Mouse (Mus musculus): ENCODE measurements at regions not wholly inside any gene's neighbourhood (a gene's known extent, or its start where the extent isn't known, plus 50 kb on each side); places are given as distances from the start of the nearest gene placed in this dataset.

DNA sequence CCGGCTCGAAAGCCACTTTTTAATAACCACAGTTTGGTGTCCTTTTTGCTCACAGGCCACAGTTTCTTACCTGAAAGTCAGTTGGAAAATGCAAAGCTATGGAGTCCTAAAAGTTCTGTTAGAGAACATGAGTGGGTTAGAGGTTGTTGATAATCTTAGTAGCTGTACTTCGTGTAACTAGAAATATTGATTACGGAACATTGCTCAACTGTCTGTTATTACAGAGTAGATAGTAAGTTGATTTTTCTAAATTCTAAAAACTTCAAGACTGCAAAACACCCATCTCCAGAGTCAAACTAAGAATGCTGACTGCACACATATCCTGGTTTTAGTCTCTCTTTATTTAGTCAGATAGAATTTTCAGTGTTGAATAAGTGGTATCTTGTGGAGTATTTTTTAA is 111.0 kb downstream of the Slc38a4 start:
- DNase-seq (ENCODE audit: extremely low read depth, low read depth, low spot score): no peak

GRCm38 (mm10) chr15:96942651-96943050 is 113.1 kb downstream of the Slc38a4 start:
- DNase-seq (ENCODE audit: extremely low read depth, low read depth, low spot score): no peak

DNA sequence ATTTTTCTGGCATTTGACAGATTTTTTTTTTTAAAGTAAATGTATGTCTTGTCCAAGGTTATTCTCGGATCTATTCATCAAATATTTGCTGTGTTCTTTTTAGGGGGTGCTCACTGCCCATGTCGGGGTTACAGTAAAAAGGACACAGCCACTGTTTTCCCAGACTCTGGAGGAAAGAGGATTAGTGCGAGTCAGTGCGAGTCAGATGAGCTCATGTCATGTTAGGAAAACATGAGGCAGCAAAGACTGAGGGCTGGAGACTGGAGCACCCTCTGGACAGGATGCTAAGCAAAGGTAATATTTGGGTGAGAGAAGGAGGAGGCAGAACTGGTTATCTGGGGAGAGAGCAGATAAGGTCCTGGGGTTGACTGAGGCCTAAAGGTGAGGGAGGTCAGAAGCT is 117.3 kb downstream of the Slc38a4 start:
- no peak for DNase-seq (ENCODE audit: extremely low read depth, low read depth, low spot score)

GRCm38 (mm10) chr15:96937623-96938022 is 118.1 kb downstream of the Slc38a4 start:
- DNase-seq (ENCODE audit: extremely low read depth, low read depth, low spot score): no peak

DNA sequence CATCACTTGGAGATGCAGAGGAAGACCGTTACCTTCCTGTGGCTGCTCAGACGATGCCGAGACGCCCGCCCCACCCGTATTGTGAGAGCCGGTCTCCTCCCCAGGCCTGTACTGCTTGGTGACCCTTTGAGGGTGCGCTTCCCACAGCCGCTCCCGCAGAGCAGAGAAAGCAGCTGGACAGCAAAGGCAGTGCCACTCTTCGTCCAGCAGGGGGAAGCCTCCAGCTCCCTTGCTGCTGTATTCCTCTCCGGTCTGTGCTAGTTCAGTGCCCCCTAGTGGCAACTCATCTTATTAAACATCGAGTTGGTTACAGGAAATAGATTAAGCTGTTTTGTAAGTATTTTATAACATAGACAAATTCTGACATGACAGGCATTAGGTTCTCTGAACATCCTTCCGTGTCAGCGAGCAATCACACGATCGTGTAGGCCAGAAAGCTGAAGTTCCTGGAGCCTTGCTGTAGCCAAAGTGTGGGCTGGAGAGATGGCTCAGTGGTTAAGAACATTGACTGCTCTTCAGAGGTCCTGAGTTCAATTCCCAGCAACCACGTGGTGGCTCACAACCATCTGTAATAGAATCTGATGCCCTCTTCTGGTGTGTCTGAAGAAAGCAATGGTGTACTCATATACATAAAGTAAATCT is 118.9 kb downstream of the Slc38a4 start:
- no peak for DNase-seq (ENCODE audit: extremely low read depth, low read depth, low spot score)

- no peak for DNase-seq (ENCODE audit: extremely low read depth, low read depth, low spot score)
These were observed 119.5 kb downstream of the Slc38a4 start for GRCm38 (mm10) chr15:96936216-96936615.

DNA sequence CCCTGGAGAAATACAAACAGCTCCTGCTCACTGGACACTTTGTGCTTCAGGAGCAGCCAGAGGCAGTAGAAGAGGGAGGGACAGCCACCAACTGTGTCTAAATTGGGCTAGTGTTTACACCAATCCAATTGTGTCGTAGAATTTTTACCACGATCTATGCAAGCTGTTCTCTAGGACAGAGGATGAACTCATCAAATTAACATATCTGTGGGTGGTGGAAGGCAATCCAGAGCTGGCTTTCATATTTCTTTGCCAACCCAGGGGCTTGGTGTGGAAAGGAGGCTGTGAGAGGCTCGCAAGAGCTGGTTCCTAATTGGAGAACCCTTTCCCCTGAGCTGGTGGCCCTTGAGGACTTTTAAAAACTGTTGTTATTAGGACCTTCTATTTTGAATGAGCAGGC is 122.3 kb downstream of the Slc38a4 start:
- DNase-seq (ENCODE audit: extremely low read depth, low read depth, low spot score): no peak

- DNase-seq (ENCODE audit: extremely low read depth, low read depth, low spot score): no peak
These were observed 125.2 kb downstream of the Slc38a4 start for GRCm38 (mm10) chr15:96930531-96930930.

DNA sequence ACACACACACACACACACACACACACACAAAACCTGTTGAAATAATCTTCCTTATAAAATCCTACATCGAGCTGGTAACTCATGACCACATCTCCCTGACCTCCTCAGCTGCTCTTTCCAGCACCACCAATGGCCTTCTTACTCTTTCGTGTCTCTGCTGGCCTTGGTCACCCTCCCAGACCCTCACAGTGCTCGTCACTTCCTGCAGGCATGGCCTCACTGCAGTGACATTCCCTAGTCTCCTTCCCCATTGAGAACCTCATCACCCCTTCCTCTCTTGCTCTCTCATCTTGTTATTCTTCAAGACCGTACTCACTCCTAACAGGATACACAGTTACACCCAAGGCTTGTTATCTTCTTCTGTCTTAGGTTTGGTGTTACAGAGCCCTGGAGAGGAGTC is 126.0 kb downstream of the Slc38a4 start:
- DNase-seq (ENCODE audit: extremely low read depth, low read depth, low spot score): no peak

DNA sequence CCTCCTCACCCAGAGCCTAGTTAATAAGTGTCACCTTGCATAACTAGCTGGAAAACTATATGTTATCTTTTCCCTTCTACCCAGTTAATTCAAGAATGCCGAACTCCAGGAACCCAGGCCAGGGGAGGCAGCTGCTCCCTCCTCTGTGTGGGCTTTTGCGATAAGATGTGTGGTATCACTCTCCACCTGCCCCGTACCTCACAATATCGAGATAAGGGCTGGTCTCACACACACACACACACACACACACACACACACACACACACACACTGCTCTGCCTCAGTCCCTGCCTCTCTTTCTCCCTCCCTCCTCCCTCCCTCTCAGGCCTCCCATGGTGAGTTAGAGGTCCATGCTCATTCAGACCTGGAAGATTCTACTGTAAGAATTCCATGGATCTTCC is 127.1 kb downstream of the Slc38a4 start:
- DNase-seq (ENCODE audit: extremely low read depth, low read depth, low spot score): no peak

DNA sequence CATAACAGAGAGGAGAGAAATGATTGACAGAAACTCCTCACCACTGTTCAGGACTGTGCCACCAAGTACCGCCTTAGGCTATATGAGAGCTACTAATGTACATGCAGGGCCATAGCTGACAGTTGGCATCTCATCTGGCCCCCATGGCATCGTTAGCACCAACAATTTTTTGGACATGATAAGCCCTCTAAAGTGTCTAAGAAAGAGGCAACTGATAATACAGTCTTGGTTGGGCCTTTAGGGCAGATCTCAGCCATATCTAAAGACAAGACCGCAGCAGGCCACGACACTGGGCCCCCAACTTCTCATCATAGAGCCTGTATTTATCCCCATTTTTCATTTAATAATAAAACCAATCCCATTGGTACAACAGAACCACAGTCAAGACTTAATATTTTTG is 128.1 kb downstream of the Slc38a4 start:
- DNase-seq (ENCODE audit: extremely low read depth, low read depth, low spot score): no peak

DNA sequence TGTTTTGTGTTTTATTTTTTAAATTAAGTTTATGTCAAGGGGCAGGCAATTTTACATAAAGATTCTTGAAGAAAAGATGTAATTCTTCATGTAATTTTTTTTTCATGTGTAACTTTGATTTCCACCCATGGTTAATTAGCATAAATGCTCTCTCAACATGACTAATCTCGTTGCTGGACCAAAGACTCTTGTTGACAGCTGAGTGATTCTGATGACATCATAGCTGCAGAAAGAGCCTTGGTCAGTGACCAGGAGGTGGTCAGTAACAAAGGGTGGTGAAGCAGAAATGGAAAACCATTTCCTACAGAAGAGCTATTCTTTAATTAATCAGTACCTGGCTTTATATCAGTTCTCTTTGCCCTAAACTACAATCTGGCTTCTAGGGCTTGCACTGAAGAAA is 129.1 kb downstream of the Slc38a4 start:
- DNase-seq (ENCODE audit: extremely low read depth, low read depth, low spot score): no peak

DNA sequence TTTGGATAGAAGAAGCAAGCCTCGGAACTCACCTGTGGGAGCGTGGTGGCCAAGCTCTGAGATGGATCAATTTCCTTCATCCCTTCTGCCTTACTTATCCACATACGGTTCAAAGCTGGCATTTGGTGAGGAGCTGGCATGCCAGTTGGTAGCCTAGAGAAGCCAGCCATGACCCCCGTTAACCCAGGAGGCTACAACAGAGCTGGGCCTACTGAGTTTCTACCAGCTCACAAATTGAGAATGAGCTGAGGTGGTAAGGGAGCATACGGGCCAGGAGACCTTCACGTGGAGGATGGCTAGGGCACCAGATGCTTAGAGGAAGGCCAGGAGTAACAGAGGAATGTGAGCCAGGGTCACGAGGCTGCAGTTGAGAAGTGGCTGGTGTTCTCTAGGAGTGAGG is 139.2 kb downstream of the Slc38a4 start:
- no peak for DNase-seq (ENCODE audit: extremely low read depth, low read depth, low spot score)

DNA sequence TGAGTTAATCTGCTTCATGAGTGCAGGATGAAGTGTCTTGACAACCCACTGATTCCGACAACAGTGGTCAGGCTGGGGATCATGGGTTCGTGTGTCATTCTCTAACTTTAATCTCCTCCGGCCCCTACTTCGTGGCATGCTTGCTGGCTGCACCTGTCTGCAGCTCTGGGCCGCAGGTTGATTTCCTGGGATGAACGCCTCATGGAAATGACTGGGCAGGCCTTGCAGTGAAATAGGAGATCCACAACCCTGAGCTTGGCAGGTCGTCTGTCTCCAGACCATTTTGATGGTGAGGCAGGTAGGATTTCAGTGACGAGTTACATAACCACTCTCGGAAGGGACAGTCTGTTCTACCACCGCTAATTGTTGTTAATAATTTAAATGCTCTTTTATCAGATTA is 140.2 kb downstream of the Slc38a4 start:
- DNase-seq (ENCODE audit: extremely low read depth, low read depth, low spot score): no peak

DNA sequence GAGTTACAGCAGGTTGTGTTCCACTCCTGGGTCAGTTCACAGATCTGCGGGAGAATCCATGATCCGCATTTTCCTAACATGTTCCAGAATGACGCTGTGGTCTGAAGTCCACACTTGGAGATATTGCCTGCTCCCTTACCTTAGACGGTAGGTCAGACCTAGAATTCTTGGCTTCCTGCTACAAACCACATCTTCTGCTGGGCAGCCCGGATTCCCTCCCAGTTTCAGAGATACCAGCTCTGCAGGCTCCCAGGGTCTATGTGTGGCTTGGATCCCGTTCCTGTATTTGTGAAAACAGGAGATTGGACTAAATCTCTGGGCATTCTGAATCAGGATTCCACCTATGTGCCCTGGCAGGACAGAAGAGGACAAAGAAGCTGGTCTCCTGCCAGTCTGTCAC is 140.8 kb downstream of the Slc38a4 start:
- no peak for DNase-seq (ENCODE audit: extremely low read depth, low read depth, low spot score)

- no peak for DNase-seq (ENCODE audit: extremely low read depth, low read depth, low spot score)
These were observed 150.2 kb downstream of the Slc38a4 start for GRCm38 (mm10) chr15:96905520-96905919.

GRCm38 (mm10) chr15:96903461-96903860 is 152.3 kb downstream of the Slc38a4 start:
- no peak for DNase-seq (ENCODE audit: extremely low read depth, low read depth, low spot score)

GRCm38 (mm10) chr15:96902781-96903180 is 153.0 kb downstream of the Slc38a4 start:
- no peak for DNase-seq (ENCODE audit: extremely low read depth, low read depth, low spot score)

DNA sequence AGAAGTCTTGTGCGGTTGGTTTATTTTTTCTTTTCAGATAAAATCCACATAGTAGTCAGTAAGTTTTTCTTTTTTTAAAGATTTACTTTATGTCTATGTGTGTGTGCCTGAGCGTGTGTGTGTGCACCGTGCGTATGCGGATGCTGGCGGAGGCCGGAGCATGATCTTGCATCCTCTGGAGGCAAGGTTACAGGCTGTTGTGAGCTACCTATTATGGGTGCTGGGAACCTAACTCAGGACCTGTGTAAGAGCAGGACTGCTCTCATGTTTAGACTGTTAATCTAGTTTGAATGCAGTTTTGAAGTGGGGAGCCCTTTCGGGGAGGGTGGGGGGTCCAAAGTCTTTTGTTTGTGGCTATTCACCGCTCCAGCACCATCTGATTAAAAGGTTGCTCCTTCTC is 154.1 kb downstream of the Slc38a4 start:
- no peak for DNase-seq (ENCODE audit: extremely low read depth, low read depth, low spot score)

- DNase-seq (ENCODE audit: extremely low read depth, low read depth, low spot score): no peak
These were observed 157.5 kb downstream of the Slc38a4 start for GRCm38 (mm10) chr15:96898285-96898684.

DNA sequence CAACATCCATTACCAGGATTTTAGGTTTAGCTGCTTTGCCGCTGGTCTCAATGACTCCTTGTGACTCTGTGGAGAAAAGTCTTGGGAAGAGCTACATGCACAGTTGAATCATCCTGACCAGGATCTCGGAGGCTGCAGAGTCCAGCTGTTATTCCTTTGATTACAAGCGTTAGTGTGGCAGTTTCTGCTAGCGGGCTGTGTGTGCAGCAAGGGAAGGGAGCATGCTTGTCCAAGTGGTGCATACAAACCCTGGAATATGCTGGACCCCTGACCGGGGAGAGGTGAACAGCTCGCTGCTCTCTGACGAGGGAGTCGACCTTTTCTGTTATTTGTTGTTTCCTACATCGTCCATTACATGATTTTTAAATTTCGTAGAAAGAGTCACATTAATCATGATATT is 170.9 kb downstream of the Slc38a4 start:
- DNase-seq (ENCODE audit: extremely low read depth, low read depth, low spot score): no peak

GRCm38 (mm10) chr15:96883754-96884153 is 172.0 kb downstream of the Slc38a4 start:
- DNase-seq (ENCODE audit: extremely low read depth, low read depth, low spot score): no peak

GRCm38 (mm10) chr15:96882211-96882610 is 173.5 kb downstream of the Slc38a4 start:
- no peak for DNase-seq (ENCODE audit: extremely low read depth, low read depth, low spot score)
